Mouse (Mus musculus): ENCODE measurements around the gene Ralgps2.

Ralgps2 gene

GRCm38 (mm10) chr1:156891561-156891960 is 47.9 kb downstream of the Ralgps2 start:
- peak; percentile 28 for DNase-seq

- no peak for DNase-seq
These were observed 50.6 kb downstream of the Ralgps2 start for GRCm38 (mm10) chr1:156888830-156889229.

- no peak for DNase-seq
These were observed 53.5 kb downstream of the Ralgps2 start for GRCm38 (mm10) chr1:156885879-156886278.

GRCm38 (mm10) chr1:156884782-156885181 is 54.6 kb downstream of the Ralgps2 start:
- DNase-seq = no peak

GRCm38 (mm10) chr1:156870616-156871015 is 68.8 kb downstream of the Ralgps2 start:
- DNase-seq = no peak

GRCm38 (mm10) chr1:156870028-156870427 is 69.4 kb downstream of the Ralgps2 start:
- DNase-seq = no peak

GRCm38 (mm10) chr1:156864240-156864639 is 75.2 kb downstream of the Ralgps2 start:
- no peak for DNase-seq

GRCm38 (mm10) chr1:156863726-156864125 is 75.7 kb downstream of the Ralgps2 start:
- DNase-seq = no peak

GRCm38 (mm10) chr1:156861475-156862043 is 77.9 kb downstream of the Ralgps2 start:
- no peak for DNase-seq

GRCm38 (mm10) chr1:156860266-156860665 is 79.2 kb downstream of the Ralgps2 start:
- no peak for DNase-seq

GRCm38 (mm10) chr1:156859711-156860250 is 79.6 kb downstream of the Ralgps2 start:
- DNase-seq = no peak

GRCm38 (mm10) chr1:156859156-156859555 is 80.3 kb downstream of the Ralgps2 start:
- DNase-seq = no peak

- no peak for DNase-seq
These were observed 82.8 kb downstream of the Ralgps2 start for GRCm38 (mm10) chr1:156856666-156857065.

GRCm38 (mm10) chr1:156854558-156854957 is 84.9 kb downstream of the Ralgps2 start:
- DNase-seq = no peak

- DNase-seq = no peak
These were observed 86.6 kb downstream of the Ralgps2 start for GRCm38 (mm10) chr1:156852872-156853271.

- DNase-seq = peak; percentile 68
These were observed 87.0 kb downstream of the Ralgps2 start for GRCm38 (mm10) chr1:156852409-156852808.

GRCm38 (mm10) chr1:156847098-156847497 is 92.3 kb downstream of the Ralgps2 start:
- DNase-seq = no peak

GRCm38 (mm10) chr1:156841625-156842339 is 97.6 kb downstream of the Ralgps2 start:
- DNase-seq = no peak

- peak; percentile 89 for DNase-seq
These were observed 100.7 kb downstream of the Ralgps2 start for GRCm38 (mm10) chr1:156838695-156839094.

- peak; percentile 33 for DNase-seq
These were observed 101.2 kb downstream of the Ralgps2 start, which contains the start of gene Angptl1 for GRCm38 (mm10) chr1:156838177-156838576. TSS of gene Angptl1 (plus strand) at chr1:156838562.

GRCm38 (mm10) chr1:156819236-156819635 is 120.2 kb downstream of the Ralgps2 start:
- no peak for DNase-seq

GRCm38 (mm10) chr1:156813485-156813884 is 125.9 kb downstream of the Ralgps2 start:
- no peak for DNase-seq

GRCm38 (mm10) chr1:156812716-156813115 is 126.7 kb downstream of the Ralgps2 start:
- DNase-seq = no peak

- no peak for DNase-seq
These were observed 127.5 kb downstream of the Ralgps2 start for GRCm38 (mm10) chr1:156811928-156812327.

All from embryo, embryonic 11 days (tissue).